Mouse (Mus musculus) erythroblast, adult 5-6 weeks (primary cell): ENCODE results near the gene Rpl3l. TPM values are rescaled to one million over a fixed set of nuclear protein-coding genes. Genes with fewer than 3 reads are reported as not detected.
"Not testable (repeated sequence)": the region's sequence is repeated elsewhere in the genome, so short reads cannot be mapped to it uniquely, and the experiment has no call there.

Experiments
- ATAC-seq: replicated peaks from 2 replicates; pipeline ENCODE4 v1.8.0; 2016; ENCODE audit warnings: moderate number of reproducible peaks, mild to moderate bottlenecking, moderate TSS enrichment, inconsistent platforms; ENCODE audit not compliant: poor library complexity, low FRiP score, severe bottlenecking
- total RNA-seq, 2 experiments: library from RNA; stranded (forward) in 1 of 2; stranded (reverse) in 1 of 2; fragments of 150-400 nt in 1 of 2; fragments of 200-764, 138-1000 nt in 1 of 2; gene quantifications; 2 replicates each; pipeline versions ENCODE4 v1.2.3 to v1.2.4; 2015 to 2017; ENCODE audit warnings: low replicate concordance in 2 of 2

Rpl3l gene
- total RNA-seq, 2 experiments from 2014 or later, result not detected

- ATAC-seq, result not testable (repeated sequence)
Measured at GRCm38 (mm10) chr17:24718938-24719337, 8.7 kb upstream of the Rpl3l start.

DNA sequence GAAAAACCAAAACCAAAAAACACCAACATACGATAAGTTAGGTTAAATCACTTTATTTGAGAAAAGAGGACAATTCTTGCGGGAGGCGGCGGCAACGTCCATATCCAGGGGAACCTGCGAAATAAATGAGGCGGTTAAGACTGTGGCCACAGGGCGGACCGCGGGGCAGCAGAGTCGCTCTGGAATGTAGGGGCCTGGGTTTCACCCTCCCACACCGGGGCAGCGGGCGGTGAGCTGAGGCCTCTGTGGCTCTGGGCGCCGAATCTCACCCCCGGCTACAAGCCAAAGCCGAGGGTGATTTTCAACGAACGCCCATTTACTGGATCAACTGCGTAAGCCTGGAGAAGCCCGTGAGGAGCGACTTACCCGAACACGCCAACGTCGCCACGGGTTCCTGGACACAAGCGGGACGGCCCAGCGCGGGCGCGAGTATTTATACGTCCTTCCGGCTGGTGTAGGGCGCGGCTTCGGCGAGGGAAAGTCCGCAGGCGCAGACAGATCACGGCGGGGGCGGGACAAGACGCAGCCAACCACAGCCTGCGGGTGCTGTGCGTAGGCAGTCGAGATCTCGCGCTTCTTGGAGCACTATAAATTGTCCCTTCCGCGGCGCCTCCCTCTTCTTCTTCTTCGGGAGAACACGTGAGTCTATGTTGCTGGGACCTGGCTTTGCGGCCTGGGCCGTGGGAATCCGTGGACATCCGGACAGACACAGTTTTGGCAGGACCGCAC lies 8.0 kb upstream of the Rpl3l start:
- ATAC-seq, result peak; percentile 90

DNA sequence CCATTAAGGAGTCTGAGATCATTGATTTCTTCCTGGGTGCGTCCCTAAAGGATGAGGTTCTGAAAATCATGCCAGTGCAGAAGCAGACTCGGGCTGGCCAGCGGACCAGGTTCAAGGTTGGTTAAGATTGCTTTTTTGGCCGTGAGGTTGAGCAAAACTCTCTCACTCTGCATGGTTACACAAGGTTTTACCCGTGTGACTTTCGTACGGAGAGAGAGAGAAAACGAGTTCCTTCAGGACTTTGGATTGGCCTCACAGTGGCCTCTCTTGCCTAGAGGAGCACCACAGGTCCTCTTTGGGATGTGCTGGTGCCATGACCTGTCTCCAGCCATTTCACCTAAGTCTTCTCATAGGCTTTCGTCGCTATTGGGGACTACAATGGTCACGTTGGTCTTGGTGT lies 7.0 kb upstream of the Rpl3l start:
- ATAC-seq, result not testable (repeated sequence)

DNA sequence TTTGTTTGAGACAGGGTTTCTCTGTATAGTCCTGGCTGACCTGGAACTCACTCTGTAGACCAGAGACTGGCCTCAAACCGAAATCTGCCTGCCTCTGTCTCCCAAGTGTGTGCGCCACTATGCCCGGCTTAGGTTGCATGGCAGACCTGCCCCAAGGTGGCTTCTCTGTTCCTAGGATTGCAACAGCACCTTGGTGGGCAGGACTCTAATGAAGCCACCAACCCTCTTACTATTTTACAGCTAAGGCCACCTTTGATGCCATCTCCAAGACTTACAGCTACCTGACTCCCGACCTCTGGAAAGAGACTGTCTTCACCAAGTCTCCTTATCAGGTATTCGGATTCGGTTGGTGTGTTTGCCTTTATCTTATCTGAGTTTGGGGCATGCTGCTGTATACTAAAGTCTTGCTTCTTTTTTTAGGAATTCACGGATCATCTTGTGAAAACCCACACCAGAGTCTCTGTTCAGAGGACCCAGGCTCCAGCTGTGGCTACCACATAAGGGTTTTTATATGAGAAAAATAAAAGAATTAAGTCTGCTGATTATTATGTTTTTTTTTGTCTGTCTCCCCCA lies 6.2 kb upstream of the Rpl3l start:
- not testable (repeated sequence) for ATAC-seq

- ATAC-seq, result no peak
Measured at GRCm38 (mm10) chr17:24722220-24722924, 5.2 kb upstream of the Rpl3l start.

GRCm38 (mm10) chr17:24723122-24723880 lies 4.3 kb upstream of the Rpl3l start:
- no peak for ATAC-seq

- ATAC-seq, result peak; percentile 46
Measured at GRCm38 (mm10) chr17:24723881-24724180, 3.8 kb upstream of the Rpl3l start.

GRCm38 (mm10) chr17:24724184-24724583 lies 3.4 kb upstream of the Rpl3l start, which contains the start of gene Ndufb10:
TSS of gene Ndufb10 (minus strand) at chr17:24724478.
- ATAC-seq, result peak; percentile 82

GRCm38 (mm10) chr17:24725637-24726390 lies 1.8 kb upstream of the Rpl3l start:
- ATAC-seq, result no peak

- ATAC-seq, result no peak
Measured at GRCm38 (mm10) chr17:24728184-24728583, 564 bp downstream of the Rpl3l start.

DNA sequence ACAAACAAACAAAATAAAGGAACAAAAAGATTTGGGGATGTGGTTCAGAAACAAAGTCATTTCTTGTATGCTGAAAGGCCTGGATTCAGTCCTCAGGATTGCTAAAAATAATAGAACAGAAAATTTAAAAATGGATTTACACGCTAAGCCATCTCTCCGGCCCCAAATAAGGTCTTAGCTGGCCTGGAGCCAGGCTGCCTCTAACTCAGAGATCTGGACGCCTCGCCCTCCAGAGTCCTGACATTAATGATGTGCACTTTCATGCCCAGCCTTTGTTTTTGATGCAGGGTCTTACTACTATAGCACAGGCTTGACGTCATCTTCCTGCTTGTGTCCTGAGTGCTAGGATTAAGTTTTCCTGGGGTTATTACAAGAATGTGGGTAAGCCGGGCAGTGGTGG lies 1.4 kb downstream of the Rpl3l start:
- ATAC-seq, result no peak

DNA sequence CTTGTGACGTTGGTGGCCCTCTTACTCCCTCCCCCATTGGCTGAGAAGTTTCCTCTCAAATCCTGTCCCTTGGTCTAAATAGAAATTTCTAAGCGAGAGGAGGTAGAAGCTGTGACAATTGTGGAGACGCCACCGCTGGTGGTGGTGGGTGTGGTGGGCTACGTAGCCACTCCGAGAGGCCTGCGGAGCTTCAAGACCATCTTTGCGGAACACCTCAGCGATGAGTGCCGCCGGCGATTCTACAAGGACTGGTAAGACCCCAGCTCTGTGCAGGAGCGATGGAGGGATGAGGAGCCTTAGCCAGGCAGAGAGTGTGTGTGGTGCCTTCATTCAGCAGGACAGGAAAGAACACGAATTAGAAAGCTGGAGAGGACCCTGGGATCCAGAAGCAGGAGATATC lies 3.2 kb downstream of the Rpl3l start:
- no peak for ATAC-seq

DNA sequence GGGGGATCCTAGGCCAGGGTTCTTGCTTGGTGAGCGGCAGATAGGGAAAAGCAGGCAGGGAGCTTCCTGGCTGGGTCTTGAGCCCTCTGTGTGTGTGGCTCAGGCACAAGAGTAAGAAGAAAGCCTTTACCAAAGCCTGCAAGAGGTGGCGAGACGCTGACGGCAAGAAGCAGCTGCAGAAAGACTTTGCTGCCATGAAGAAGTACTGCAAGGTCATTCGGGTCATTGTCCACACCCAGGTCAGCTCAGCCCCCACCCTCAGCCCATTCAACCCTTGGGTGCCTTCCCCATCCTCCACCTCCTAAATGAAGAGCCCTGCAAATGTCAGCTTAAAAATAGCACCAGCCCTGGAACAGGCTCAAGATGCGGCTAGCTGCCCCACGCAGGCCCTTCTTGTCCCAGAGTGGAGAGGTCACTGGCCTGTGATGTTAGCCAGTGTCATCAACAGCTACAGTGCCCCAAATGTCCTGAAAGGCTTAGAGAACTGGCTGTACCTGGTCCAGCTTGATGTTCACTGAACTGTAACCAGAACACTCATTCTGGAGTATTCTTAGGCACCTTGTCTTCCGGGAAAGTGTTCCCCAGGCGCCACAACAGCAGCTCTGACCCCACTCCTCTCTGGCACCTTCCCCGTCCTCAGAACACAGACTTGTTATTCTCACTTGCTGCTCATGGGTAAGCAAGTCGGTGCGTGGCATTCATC lies 4.8 kb downstream of the Rpl3l start:
- no peak for ATAC-seq

DNA sequence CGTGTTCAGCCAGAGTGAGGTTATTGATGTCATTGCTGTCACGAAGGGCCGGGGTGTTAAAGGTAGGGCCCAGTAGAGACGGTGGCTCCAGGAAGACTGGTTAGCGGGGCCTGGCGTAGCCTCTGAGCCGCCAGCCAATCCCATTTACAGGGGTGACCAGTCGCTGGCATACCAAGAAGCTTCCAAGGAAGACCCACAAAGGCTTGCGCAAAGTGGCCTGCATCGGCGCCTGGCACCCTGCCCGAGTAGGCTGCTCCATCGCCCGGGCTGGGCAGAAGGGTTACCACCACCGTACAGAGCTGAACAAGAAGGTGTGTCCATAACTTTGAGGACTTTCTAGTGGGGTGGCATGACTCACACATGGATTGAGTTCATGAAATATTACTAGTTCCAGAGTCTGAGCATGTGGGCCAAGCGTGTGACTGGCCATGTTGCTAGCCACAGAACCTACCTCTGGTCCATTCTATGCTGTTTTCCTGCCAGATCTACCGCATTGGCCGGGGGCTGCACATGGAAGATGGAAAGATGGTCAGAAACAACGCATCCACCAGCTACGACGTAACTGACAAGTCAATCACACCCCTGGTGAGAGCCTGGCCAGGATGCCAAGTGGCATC lies 5.9 kb downstream of the Rpl3l start:
- ATAC-seq, result no peak

DNA sequence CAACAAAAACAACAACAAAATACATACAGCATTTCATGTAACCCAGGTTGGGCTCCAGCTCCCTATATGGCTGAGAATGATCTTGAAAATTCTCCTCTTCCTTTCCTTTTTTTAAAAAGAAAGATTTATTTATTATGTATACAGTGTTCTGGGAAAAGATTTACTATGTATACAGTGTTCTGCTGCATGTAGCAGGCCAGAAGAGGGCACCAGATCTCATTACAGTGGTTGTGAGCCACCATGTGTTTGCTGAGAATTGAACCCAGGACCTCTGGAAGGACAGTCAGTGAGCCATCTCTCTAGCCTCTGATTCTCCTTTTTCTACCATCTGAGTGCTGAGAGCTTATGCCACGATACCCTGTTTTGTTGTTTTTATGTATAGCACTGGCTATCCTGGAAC lies 6.9 kb downstream of the Rpl3l start:
- no peak for ATAC-seq

DNA sequence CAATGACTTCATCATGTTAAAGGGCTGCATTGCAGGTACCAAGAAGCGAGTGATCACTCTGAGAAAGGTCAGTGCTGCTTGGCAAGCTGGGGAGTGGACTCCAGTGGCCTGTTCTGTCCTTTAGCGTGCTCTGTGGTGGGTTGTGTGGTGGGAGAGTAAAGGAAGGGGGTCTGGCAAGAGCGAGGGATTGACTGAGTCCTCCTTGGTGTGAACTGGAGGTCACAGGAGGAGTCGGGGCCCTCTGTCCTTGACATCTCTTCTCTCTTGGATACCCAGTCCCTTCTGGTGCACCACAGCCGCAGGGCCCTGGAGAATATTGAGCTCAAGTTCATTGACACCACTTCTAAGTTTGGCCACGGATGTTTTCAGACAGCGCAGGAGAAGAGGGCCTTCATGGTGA lies 7.8 kb downstream of the Rpl3l start:
- no peak for ATAC-seq

GRCm38 (mm10) chr17:24736330-24737051 lies 8.9 kb downstream of the Rpl3l start, which contains the start of gene Msrb1:
TSS of gene Msrb1 (plus strand) at chr17:24736642.
- peak; percentile 95 for ATAC-seq
